Mouse (Mus musculus): ENCODE measurements around the gene Lhx4. TPM values are rescaled to one million over a fixed set of nuclear protein-coding genes. Genes with fewer than 3 reads are reported as not detected.

Lhx4 gene
- polyA plus RNA-seq, 1 experiment from 2014 or later = not detected

- ATAC-seq (ENCODE audit: insufficient number of reproducible peaks, low FRiP score, low TSS enrichment, low read depth) (no peak; the same call in 1 of the 2 replicates), DNase-seq (ENCODE audit: low spot score) (no peak)
- H3K9ac ChIP-seq (ENCODE audit: low read length) = no peak overlapping the region
- H3K9me3 ChIP-seq (ENCODE audit: control insufficient read depth, low read length) = no peaks in the 10 kb centered on the region
- 0 out of 2 replicates have a peak, but pooled peaks cover 3% of the 10 kb centered on the region for H3K4me1 ChIP-seq (ENCODE audit: control insufficient read depth, insufficient read depth, low read length)
- 15% methylated on average over 11 of the region's 11 CpGs for WGBS
- H3K27me3 ChIP-seq (ENCODE audit: control insufficient read depth, insufficient read depth, low read length) = peaks cover 70% of the 10 kb centered on the region
- H3K27ac ChIP-seq (replicated peaks; ENCODE audit: low read depth, low read length) = no peak overlapping the region
- H3K4me2 ChIP-seq (ENCODE audit: low read depth, severe bottlenecking) = no peak overlapping the region
- H3K36me3 ChIP-seq (ENCODE audit: control insufficient read depth, insufficient read depth, low read length) = no peaks in the 10 kb centered on the region
- H3K4me3 ChIP-seq (ENCODE audit: low read depth, low read length) = no peak overlapping the region
These were observed 836 bp downstream of the Lhx4 start for GRCm38 (mm10) chr1:155750517-155751178.

DNA sequence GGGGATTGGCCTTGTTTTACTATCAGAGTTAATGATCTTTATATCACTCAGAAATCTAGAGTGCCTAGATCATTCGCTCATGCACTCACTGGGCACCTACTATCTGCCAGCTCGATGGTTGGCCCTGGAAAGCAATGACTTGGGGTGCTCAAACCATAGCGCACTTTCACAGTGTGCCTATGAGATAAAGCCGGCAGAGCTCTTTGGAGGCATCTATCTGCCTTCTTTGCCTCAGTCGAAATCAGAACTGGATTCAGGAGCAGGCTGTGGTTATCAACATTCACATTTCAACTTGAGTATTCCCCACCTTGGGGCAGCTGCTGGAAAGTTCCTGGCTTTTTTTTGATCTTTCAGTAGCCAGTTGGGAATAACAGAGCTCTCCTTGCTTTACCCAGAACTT, 3.6 kb downstream of the Lhx4 start:
- DNase-seq (ENCODE audit: low spot score) (no peak), ATAC-seq (ENCODE audit: insufficient number of reproducible peaks, low FRiP score, low TSS enrichment, low read depth) (no peak)
- H3K4me3 ChIP-seq (ENCODE audit: low read depth, low read length) = no peak overlapping the region
- H3K27me3 ChIP-seq (ENCODE audit: control insufficient read depth, insufficient read depth, low read length) = peaks cover 81% of the 10 kb centered on the region
- H3K36me3 ChIP-seq (ENCODE audit: control insufficient read depth, insufficient read depth, low read length) = no peaks in the 10 kb centered on the region
- H3K4me2 ChIP-seq (ENCODE audit: low read depth, severe bottlenecking) = no peak overlapping the region
- 82% methylated on average over 5 of the region's 5 CpGs for WGBS
- H3K4me1 ChIP-seq (ENCODE audit: control insufficient read depth, insufficient read depth, low read length) = peaks cover 5% of the 10 kb centered on the region; the same call in 1 of the 2 replicates
- H3K9me3 ChIP-seq (ENCODE audit: control insufficient read depth, low read length) = no peaks in the 10 kb centered on the region
- H3K27ac ChIP-seq (replicated peaks; ENCODE audit: low read depth, low read length) = no peak overlapping the region
- H3K9ac ChIP-seq (ENCODE audit: low read length) = no peak overlapping the region

DNA sequence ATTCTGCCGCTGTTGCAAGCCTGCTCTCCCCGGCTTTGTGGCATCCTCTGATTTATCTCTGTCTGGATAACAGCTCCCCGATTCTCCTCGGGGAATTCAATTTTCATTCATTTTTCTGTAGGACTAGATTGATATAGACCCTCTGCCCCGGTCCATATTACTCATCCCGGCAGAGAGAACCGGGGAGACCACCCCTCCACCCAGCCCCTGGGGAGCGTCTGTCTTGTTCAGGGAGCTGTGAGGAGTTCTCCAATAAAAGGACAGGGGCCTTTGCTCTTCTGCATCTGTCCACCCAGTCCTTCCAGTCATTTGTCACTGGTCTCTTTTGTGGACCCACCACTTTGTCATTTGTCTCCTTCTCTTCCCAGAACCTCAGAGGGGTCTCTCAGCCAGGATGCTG, 4.5 kb downstream of the Lhx4 start:
- no peaks in the 10 kb centered on the region for H3K36me3 ChIP-seq (ENCODE audit: control insufficient read depth, insufficient read depth, low read length)
- no peaks in the 10 kb centered on the region for H3K9me3 ChIP-seq (ENCODE audit: control insufficient read depth, low read length)
- no peak overlapping the region for H3K4me2 ChIP-seq (ENCODE audit: low read depth, severe bottlenecking)
- H3K4me3 ChIP-seq (ENCODE audit: low read depth, low read length) = no peak overlapping the region
- peaks cover 86% of the 10 kb centered on the region for H3K27me3 ChIP-seq (ENCODE audit: control insufficient read depth, insufficient read depth, low read length)
- H3K27ac ChIP-seq (replicated peaks; ENCODE audit: low read depth, low read length) = no peak overlapping the region
- peaks cover 14% of the 10 kb centered on the region for H3K4me1 ChIP-seq (ENCODE audit: control insufficient read depth, insufficient read depth, low read length)
- DNase-seq (ENCODE audit: low spot score) = no peak
- H3K9ac ChIP-seq (ENCODE audit: low read length) = no peak overlapping the region
- WGBS = 13% methylated on average over 8 of the region's 8 CpGs
- ATAC-seq (ENCODE audit: insufficient number of reproducible peaks, low FRiP score, low TSS enrichment, low read depth) = no peak

GRCm38 (mm10) chr1:155742411-155743363, 8.8 kb downstream of the Lhx4 start:
- peak overlapping the region; percentile 46 for H3K4me3 ChIP-seq (ENCODE audit: low read depth, low read length)
- under 1% methylated on average over 81 of the region's 81 CpGs for WGBS
- ATAC-seq (ENCODE audit: insufficient number of reproducible peaks, low FRiP score, low TSS enrichment, low read depth) = peak; percentile 64; the same call in 1 of the 2 replicates
- peak; percentile 64 for DNase-seq (ENCODE audit: low spot score)
- peak overlapping the region; percentile 37; the same call in 1 of the 2 replicates for H3K9ac ChIP-seq (ENCODE audit: low read length)
- peaks cover 88% of the 10 kb centered on the region for H3K27me3 ChIP-seq (ENCODE audit: control insufficient read depth, insufficient read depth, low read length)
- no peaks in the 10 kb centered on the region for H3K9me3 ChIP-seq (ENCODE audit: control insufficient read depth, low read length)
- no peaks in the 10 kb centered on the region for H3K36me3 ChIP-seq (ENCODE audit: control insufficient read depth, insufficient read depth, low read length)
- H3K27ac ChIP-seq (replicated peaks; ENCODE audit: low read depth, low read length) = no peak overlapping the region
- peaks cover 19% of the 10 kb centered on the region for H3K4me1 ChIP-seq (ENCODE audit: control insufficient read depth, insufficient read depth, low read length)
- H3K4me2 ChIP-seq (ENCODE audit: low read depth, severe bottlenecking) = peak overlapping the region; percentile 89

- Histone ChIP-seq H3K9ac (ENCODE audit: low read length) (peak overlapping the region; percentile 37; the same call in 1 of the 2 replicates), H3K4me3 (ENCODE audit: low read depth, low read length) (peak overlapping the region; percentile 46), H3K27me3 (ENCODE audit: control insufficient read depth, insufficient read depth, low read length) (peaks cover 88% of the 10 kb centered on the region), H3K27ac (replicated peaks; ENCODE audit: low read depth, low read length) (no peak overlapping the region), H3K36me3 (ENCODE audit: control insufficient read depth, insufficient read depth, low read length) (no peaks in the 10 kb centered on the region), H3K9me3 (ENCODE audit: control insufficient read depth, low read length) (no peaks in the 10 kb centered on the region), H3K4me1 (ENCODE audit: control insufficient read depth, insufficient read depth, low read length) (peaks cover 21% of the 10 kb centered on the region), H3K4me2 (ENCODE audit: low read depth, severe bottlenecking) (peak overlapping the region; percentile 89)
- ATAC-seq (ENCODE audit: insufficient number of reproducible peaks, low FRiP score, low TSS enrichment, low read depth) (peak; percentile 58; the same call in 1 of the 2 replicates), DNase-seq (ENCODE audit: low spot score) (no peak)
- WGBS = 0% methylated on average over 20 of the region's 26 CpGs
These were observed 9.5 kb downstream of the Lhx4 start for GRCm38 (mm10) chr1:155741988-155742387.

- under 1% methylated on average over 34 of the region's 34 CpGs for WGBS
These were observed 10.0 kb downstream of the Lhx4 start for GRCm38 (mm10) chr1:155741378-155741945.

GRCm38 (mm10) chr1:155740622-155741377, 10.7 kb downstream of the Lhx4 start:
- DNase-seq (ENCODE audit: low spot score) (peak; percentile 80), ATAC-seq (ENCODE audit: insufficient number of reproducible peaks, low FRiP score, low TSS enrichment, low read depth) (no peak)
- H3K27me3 ChIP-seq (ENCODE audit: control insufficient read depth, insufficient read depth, low read length) = peaks cover 88% of the 10 kb centered on the region
- H3K27ac ChIP-seq (replicated peaks; ENCODE audit: low read depth, low read length) = no peak overlapping the region
- peak overlapping the region; percentile 89 for H3K4me2 ChIP-seq (ENCODE audit: low read depth, severe bottlenecking)
- H3K4me3 ChIP-seq (ENCODE audit: low read depth, low read length) = peak overlapping the region; percentile 46; the same call in 1 of the 2 replicates
- no peaks in the 10 kb centered on the region for H3K9me3 ChIP-seq (ENCODE audit: control insufficient read depth, low read length)
- H3K9ac ChIP-seq (ENCODE audit: low read length) = no peak overlapping the region
- peaks cover 21% of the 10 kb centered on the region for H3K4me1 ChIP-seq (ENCODE audit: control insufficient read depth, insufficient read depth, low read length)
- H3K36me3 ChIP-seq (ENCODE audit: control insufficient read depth, insufficient read depth, low read length) = no peaks in the 10 kb centered on the region
- under 1% methylated on average over 44 of the region's 44 CpGs for WGBS

More at GRCm38 (mm10) chr1:155741378-155741945, 10.0 kb downstream of the Lhx4 start:
- Histone ChIP-seq H3K4me1 (ENCODE audit: control insufficient read depth, insufficient read depth, low read length) (peaks cover 21% of the 10 kb centered on the region), H3K4me2 (ENCODE audit: low read depth, severe bottlenecking) (peak overlapping the region; percentile 89), H3K9me3 (ENCODE audit: control insufficient read depth, low read length) (no peaks in the 10 kb centered on the region), H3K27ac (replicated peaks; ENCODE audit: low read depth, low read length) (no peak overlapping the region), H3K36me3 (ENCODE audit: control insufficient read depth, insufficient read depth, low read length) (no peaks in the 10 kb centered on the region), H3K4me3 (ENCODE audit: low read depth, low read length) (peak overlapping the region; percentile 46), H3K27me3 (ENCODE audit: control insufficient read depth, insufficient read depth, low read length) (peaks cover 88% of the 10 kb centered on the region), H3K9ac (ENCODE audit: low read length) (no peak overlapping the region)
- ATAC-seq (ENCODE audit: insufficient number of reproducible peaks, low FRiP score, low TSS enrichment, low read depth) = no peak
- DNase-seq (ENCODE audit: low spot score) = no peak
